Mouse (Mus musculus) hindbrain, embryonic 11.5 days (tissue): ENCODE measurements at regions not wholly inside any gene's neighbourhood (a gene's known extent, or its start where the extent isn't known, plus 50 kb on each side); places are given as distances from the start of the nearest gene placed in this dataset.

ENCODE experiments used
- ATAC-seq: fragments of 200-750 bp; cut with Nextera tagmentation; 2 replicates; pipeline ENCODE4 v1.8.0; 2017; ENCODE audit warnings: mild to moderate bottlenecking, moderate TSS enrichment, moderate library complexity; ENCODE audit not compliant: low FRiP score
- DNase-seq: peaks from one replicate; pipeline ENCODE4 v3.0.0-alpha.2; 2015; ENCODE audit warnings: low spot score
- H3K27ac ChIP-seq: fragments of 300-500 bp; sonication (generic); 2 replicates; pipeline ENCODE4 v1.5.1; 2014; ENCODE audit warnings: mild to moderate bottlenecking, low read depth, low read length
- H3K27me3 ChIP-seq: fragments of 300-500 bp; sonication (generic); 2 replicates; pipeline ENCODE4 v1.6.1; 2014; ENCODE audit warnings: mild to moderate bottlenecking, low read length, moderate library complexity, mixed read lengths; ENCODE audit not compliant: control insufficient read depth, insufficient read depth
- H3K36me3 ChIP-seq: fragments of 300-500 bp; sonication (generic); 2 replicates; pipeline ENCODE4 v1.6.1; 2014; ENCODE audit warnings: mild to moderate bottlenecking, low read length, moderate library complexity, mixed read lengths; ENCODE audit not compliant: control insufficient read depth, insufficient read depth
- H3K4me1 ChIP-seq: fragments of 300-500 bp; sonication (generic); replicated peaks from 2 replicates; pipeline ENCODE4 v1.6.1; 2014; ENCODE audit warnings: low read length, mixed read lengths; ENCODE audit not compliant: control insufficient read depth, insufficient read depth
- H3K4me2 ChIP-seq: fragments of 300-500 bp; sonication (generic); replicated peaks from 2 replicates; pipeline ENCODE4 v1.6.1; 2014; ENCODE audit warnings: mild to moderate bottlenecking, low read depth, low read length
- H3K4me3 ChIP-seq: fragments of 300-500 bp; sonication (generic); 2 replicates; pipeline ENCODE4 v1.5.1; 2014; ENCODE audit warnings: low read depth, low read length
- H3K9ac ChIP-seq: fragments of 300-500 bp; sonication (generic); 2 replicates; pipeline ENCODE4 v1.6.1; 2014; ENCODE audit warnings: low read depth, low read length
- H3K9me3 ChIP-seq: fragments of 300-500 bp; sonication (generic); 2 replicates; pipeline ENCODE4 v1.6.1; 2016; ENCODE audit warnings: low read length; ENCODE audit not compliant: control insufficient read depth
- WGBS: fragments of 180-500 bp; shearing (Covaris S2); extraction: QIAGEN DNeasy Blood & Tissue Kit; methylation state at CpG from one replicate; pipeline ENCODE4 v1.1.7; 2014; 5-methylcytosine and 5-hydroxymethylcytosine counted together

DNA sequence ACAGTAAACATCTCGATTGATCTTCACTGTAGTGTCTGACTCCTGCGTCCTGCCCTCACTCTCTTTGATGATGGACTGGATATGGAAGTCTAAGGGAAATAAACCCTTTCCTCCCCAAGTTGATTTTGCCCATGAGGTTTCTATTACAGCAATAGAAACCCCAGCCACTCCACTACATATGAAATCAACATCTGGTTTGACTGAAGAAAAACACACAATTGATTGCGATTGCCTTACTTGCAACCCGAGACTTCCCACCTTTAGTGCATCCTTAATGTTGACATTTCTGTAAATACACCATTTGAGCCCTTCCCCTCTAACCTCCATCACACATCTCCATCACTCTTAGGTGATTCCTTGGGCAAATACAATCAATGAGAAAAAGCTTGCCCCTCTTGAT is 255.6 kb upstream of the Tle4 start:
- ATAC-seq (no peak), DNase-seq (no peak)
- 75% methylated on average over 4 of the region's 4 CpGs for WGBS
- H3K36me3 ChIP-seq: no peaks in the 10 kb centered on the region
- H3K9me3 ChIP-seq: no peaks in the 10 kb centered on the region
- H3K27ac ChIP-seq: no peak overlapping the region
- H3K4me3 ChIP-seq: no peak overlapping the region
- H3K4me2 ChIP-seq: no peak overlapping the region
- no peak overlapping the region for H3K9ac ChIP-seq
- no peaks in the 10 kb centered on the region for H3K27me3 ChIP-seq
- H3K4me1 ChIP-seq: no peaks in the 10 kb centered on the region

DNA sequence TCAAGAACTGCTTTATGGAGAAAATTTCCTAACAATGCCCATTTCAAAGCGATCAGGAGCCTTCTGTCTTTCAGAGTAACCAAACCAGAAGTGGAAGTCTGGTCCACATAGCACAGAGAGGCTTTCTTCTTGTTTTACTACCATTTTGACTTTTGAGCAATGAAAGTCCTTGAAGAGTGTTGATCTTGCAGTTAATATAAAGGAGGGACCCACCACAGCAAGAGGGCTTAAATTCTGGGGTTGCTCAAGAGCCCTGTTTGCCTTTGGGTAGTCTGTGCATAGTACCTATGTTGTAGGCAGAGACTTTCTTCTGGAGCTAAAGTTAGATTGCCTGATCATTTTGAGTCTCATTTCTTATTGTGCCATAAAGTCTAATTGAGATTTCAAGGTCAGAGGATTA is 251.7 kb upstream of the Tle4 start:
- H3K4me1 ChIP-seq: 0 out of 2 replicates have a peak, but pooled peaks cover 2% of the 10 kb centered on the region
- 83% methylated on average over 1 of the region's 1 CpGs for WGBS
- H3K9ac ChIP-seq: no peak overlapping the region
- no peak overlapping the region for H3K27ac ChIP-seq
- H3K9me3 ChIP-seq: no peaks in the 10 kb centered on the region
- H3K4me2 ChIP-seq: no peak overlapping the region
- ATAC-seq: no peak
- no peak for DNase-seq
- H3K4me3 ChIP-seq: no peak overlapping the region
- H3K36me3 ChIP-seq: no peaks in the 10 kb centered on the region
- no peaks in the 10 kb centered on the region for H3K27me3 ChIP-seq

DNA sequence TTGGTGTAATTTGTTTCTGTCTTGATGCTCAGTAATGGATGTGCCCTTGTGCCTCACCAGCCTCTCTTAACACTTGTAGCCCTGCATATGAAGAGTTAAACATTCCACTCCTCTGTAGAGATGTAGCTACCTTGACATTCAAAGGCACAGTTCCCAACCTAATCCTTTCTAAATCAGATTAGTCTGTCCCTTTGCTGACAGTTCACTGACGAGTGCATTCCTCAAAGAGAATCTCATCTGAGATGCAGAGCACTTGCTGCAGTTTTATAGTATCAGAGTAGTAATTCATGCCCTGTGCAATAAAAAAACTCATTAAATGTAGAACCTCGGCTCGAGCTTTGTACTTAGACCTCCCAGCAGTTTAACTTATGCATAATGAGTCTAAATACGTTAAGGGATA is 249.3 kb upstream of the Tle4 start:
- Histone ChIP-seq H3K9me3 (no peaks in the 10 kb centered on the region), H3K4me1 (0 out of 2 replicates have a peak, but pooled peaks cover 2% of the 10 kb centered on the region), H3K4me3 (no peak overlapping the region), H3K36me3 (no peaks in the 10 kb centered on the region), H3K27ac (no peak overlapping the region), H3K9ac (no peak overlapping the region), H3K27me3 (no peaks in the 10 kb centered on the region), H3K4me2 (no peak overlapping the region)
- ATAC-seq (no peak), DNase-seq (no peak)
- WGBS: 49% methylated on average over 4 of the region's 4 CpGs

DNA sequence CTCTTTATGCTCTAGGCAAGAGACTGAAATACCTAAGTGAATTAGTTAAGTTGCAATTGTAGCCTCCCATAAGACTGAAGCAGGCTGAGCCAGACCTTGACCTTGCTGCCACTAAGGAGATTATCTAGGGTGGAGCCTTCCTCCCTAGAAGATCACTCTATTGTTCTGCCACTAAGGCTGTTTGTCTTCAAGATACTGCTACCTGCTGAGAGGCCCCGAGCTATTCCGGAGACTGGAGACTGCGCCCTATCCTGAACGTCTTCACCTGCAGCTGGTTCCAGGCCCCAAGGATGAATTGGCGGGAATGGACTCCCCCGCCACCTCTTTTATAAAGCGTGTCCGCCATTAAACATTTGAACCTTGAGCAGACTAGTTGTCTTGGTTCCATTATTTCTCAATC is 237.8 kb upstream of the Tle4 start:
- no peak for DNase-seq
- no peaks in the 10 kb centered on the region for H3K4me1 ChIP-seq
- no peaks in the 10 kb centered on the region for H3K27me3 ChIP-seq
- no peak overlapping the region for H3K9ac ChIP-seq
- no peaks in the 10 kb centered on the region for H3K36me3 ChIP-seq
- no peaks in the 10 kb centered on the region for H3K9me3 ChIP-seq
- no peak overlapping the region for H3K4me2 ChIP-seq
- H3K27ac ChIP-seq: no peak overlapping the region
- no peak for ATAC-seq
- no peak overlapping the region for H3K4me3 ChIP-seq
- WGBS: 61% methylated on average over 8 of the region's 8 CpGs

DNA sequence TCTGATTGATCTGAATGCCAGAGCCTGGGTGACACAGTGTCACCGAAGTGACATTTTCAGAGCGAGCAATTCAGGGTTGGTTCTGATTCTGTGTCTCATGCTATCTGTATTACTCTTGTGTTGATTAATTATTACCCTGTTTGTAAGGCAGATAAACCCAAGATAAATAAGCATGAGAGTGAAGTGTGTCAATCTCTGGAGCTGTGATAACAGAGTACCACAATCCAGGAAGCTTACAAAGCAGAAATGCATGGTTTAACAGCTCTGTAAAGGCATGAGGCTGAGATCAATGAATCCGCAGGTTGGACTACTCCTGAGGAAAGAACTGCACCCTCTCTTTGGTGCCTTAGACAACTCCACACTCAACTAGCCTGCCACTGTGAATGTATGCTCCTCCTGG is 218.5 kb upstream of the Tle4 start:
- no peaks in the 10 kb centered on the region for H3K9me3 ChIP-seq
- 94% methylated on average over 3 of the region's 3 CpGs for WGBS
- H3K27ac ChIP-seq: no peak overlapping the region
- no peak overlapping the region for H3K4me2 ChIP-seq
- H3K27me3 ChIP-seq: no peaks in the 10 kb centered on the region
- no peak overlapping the region for H3K9ac ChIP-seq
- H3K4me3 ChIP-seq: no peak overlapping the region
- no peaks in the 10 kb centered on the region for H3K36me3 ChIP-seq
- DNase-seq: no peak
- ATAC-seq: no peak
- H3K4me1 ChIP-seq: no peaks in the 10 kb centered on the region

DNA sequence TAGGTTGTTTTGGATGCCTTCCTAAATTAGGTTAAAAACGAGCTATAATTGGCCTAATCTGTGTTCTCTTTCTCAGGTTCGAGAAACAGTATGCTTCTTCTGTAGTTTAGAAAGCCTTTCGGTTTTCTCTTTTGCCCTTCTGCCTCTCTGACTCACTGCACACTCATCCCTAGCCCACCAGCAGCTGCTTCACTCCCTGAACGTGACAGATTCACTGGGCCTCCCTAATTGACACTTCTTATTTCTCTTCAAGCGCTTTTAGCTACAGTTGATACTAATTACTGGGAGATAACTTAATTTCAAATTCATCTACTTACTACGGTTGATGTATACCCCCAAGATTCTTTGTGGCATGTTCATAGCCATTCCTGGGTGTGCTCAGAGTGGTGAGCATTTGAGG is 208.9 kb upstream of the Tle4 start:
- 70% methylated on average over 6 of the region's 6 CpGs for WGBS
- no peak for DNase-seq

DNA sequence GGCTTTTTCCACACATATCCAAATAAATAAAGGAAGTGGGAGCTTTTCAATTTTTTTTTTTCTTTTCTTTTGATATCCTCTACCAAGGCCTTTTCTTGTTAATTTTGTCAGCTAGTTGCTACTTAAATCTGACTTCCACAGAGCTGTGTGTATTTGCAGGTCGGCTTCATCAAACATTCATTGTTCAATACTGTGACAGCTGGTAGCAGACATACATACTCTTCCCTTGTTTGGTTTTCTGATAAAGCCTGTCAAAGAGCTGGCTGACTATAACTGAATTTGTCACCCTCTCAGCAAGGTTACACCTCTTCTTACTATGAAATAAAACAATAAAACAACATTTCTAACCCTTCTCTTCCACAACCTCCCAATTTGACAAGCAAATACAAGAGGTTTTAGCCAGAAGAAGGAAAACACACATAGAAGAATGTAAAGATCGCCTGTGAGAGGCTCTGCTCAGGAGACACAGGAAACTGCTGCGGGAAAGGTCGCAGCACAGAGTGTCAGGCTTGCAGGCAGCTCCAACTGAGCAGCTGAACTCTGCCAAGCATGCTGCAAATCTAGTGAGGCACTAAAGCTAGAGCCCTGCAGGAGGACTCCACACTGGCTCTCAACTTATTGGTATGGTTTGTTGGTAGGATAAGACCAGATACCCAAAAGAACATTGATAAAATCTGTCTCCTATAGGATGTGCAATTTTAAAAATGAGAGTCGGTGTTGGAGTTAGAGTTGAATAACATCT is 205.2 kb upstream of the Tle4 start:
- no peak overlapping the region for H3K9ac ChIP-seq
- WGBS: 33% methylated on average over 5 of the region's 5 CpGs
- no peaks in the 10 kb centered on the region for H3K9me3 ChIP-seq
- no peaks in the 10 kb centered on the region for H3K36me3 ChIP-seq
- no peaks in the 10 kb centered on the region for H3K27me3 ChIP-seq
- no peak overlapping the region for H3K4me2 ChIP-seq
- no peak overlapping the region for H3K27ac ChIP-seq
- no peak overlapping the region for H3K4me3 ChIP-seq
- ATAC-seq: peak; percentile 40; the same call in 1 of the 2 replicates
- peak; percentile 22 for DNase-seq
- no peaks in the 10 kb centered on the region; the same call in 1 of the 2 replicates for H3K4me1 ChIP-seq

More for the DNA sequence above, 208.9 kb upstream of the Tle4 start:
- Histone ChIP-seq H3K27me3 (no peaks in the 10 kb centered on the region), H3K4me2 (no peak overlapping the region), H3K36me3 (no peaks in the 10 kb centered on the region), H3K4me1 (no peaks in the 10 kb centered on the region; the same call in 1 of the 2 replicates), H3K4me3 (no peak overlapping the region), H3K27ac (no peak overlapping the region), H3K9me3 (no peaks in the 10 kb centered on the region), H3K9ac (no peak overlapping the region)
- no peak for ATAC-seq

DNA sequence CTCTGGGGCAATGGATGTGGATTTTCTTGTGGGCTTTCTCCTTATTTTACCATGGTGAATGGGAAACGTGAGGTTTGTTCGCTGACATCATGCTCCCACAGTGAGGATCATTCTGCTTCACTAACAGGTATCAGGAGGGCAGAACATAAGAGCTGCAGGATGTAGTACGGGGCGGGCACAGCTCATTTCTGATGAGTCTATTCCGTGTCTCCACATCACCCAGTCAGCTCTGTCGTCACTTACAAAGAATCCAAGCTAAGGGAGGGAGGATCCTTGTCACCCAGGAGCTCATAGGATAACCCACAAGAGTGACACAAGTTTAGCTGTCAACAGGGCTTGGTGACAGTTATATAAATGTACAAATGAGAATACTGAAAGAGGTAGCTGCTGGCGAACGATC is 203.8 kb upstream of the Tle4 start:
- DNase-seq: no peak

DNA sequence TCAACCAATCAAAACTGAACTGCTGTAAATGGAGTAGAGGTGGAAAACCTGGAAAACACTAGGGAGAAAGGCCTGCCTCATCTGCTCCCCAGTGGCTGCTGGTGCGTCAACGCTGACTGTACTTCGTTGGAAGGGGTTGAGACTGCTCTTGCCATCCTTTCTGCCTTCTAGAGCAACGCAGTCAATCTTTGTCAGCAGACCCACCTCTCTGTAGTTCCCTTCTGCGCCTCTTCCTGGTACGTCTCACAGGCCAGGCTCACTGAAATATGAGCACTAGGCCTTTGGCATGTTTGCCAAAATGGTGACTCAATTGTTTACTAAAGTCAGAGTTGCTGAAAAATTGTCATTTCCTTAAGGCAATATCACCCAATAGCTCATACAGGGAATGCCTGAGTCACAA is 201.2 kb upstream of the Tle4 start:
- Histone ChIP-seq H3K27ac (no peak overlapping the region), H3K4me1 (no peaks in the 10 kb centered on the region; the same call in 1 of the 2 replicates), H3K4me3 (no peak overlapping the region), H3K4me2 (no peak overlapping the region), H3K36me3 (no peaks in the 10 kb centered on the region), H3K27me3 (no peaks in the 10 kb centered on the region), H3K9me3 (no peaks in the 10 kb centered on the region), H3K9ac (no peak overlapping the region)
- no peak for ATAC-seq
- no peak for DNase-seq
- WGBS: 83% methylated on average over 6 of the region's 6 CpGs

More for the DNA sequence above, 203.8 kb upstream of the Tle4 start:
- Histone ChIP-seq H3K27ac (no peak overlapping the region), H3K36me3 (no peaks in the 10 kb centered on the region), H3K4me2 (no peak overlapping the region), H3K4me3 (no peak overlapping the region), H3K27me3 (no peaks in the 10 kb centered on the region), H3K9ac (no peak overlapping the region), H3K4me1 (no peaks in the 10 kb centered on the region; the same call in 1 of the 2 replicates), H3K9me3 (no peaks in the 10 kb centered on the region)
- ATAC-seq: no peak
- WGBS: 81% methylated on average over 8 of the region's 8 CpGs
